Mouse (Mus musculus) R1 (cell line): ENCODE data around the gene Olfr806.

Source experiments
- DNase-seq: peaks from one replicate; pipeline ENCODE4 v3.0.0-alpha.2; 2018; ENCODE audit warnings: low read depth, low spot score

The Olfr806 gene

GRCm38 (mm10) chr10:129741821-129742220, at the start of gene Olfr806:
Gene Olfr806, minus strand, starts transcription at chr10:129741921.
- DNase-seq = no peak

GRCm38 (mm10) chr10:129778123-129778522, 36.4 kb upstream of the Olfr806 start:
- DNase-seq = no peak

DNA sequence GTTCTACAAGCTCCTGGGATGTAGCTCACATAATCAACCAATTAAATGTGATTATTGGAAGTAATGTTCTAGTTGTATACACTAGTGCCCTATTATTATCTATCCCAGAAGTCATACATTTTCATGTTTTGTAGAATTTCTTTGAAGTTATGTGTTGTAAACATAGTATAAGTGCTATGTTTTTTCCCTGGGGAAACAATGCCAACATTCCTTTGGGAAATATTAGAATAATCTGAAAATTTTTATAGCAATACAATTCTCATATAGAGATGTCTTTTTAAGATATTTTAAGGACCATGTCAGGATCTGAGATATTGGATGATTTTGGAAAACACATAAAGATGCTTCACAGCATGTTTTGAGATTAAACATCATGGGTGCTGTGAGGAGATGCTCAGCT, 32.6 kb upstream of the Olfr806 start, which contains the start of gene Olfr809:
Olfr809 (plus strand) TSS at position 301 of the 400 bp plus-strand sequence.
- DNase-seq = no peak

GRCm38 (mm10) chr10:129765182-129765581, 23.5 kb upstream of the Olfr806 start, which contains the start of gene Olfr808:
Gene Olfr808, plus strand, starts transcription at chr10:129765482.
- DNase-seq = no peak

- no peak for DNase-seq
Measured at GRCm38 (mm10) chr10:129757693-129758092, 16.0 kb upstream of the Olfr806 start, which contains the start of gene Olfr807. Gene Olfr807, minus strand, starts transcription at chr10:129757793.

DNA sequence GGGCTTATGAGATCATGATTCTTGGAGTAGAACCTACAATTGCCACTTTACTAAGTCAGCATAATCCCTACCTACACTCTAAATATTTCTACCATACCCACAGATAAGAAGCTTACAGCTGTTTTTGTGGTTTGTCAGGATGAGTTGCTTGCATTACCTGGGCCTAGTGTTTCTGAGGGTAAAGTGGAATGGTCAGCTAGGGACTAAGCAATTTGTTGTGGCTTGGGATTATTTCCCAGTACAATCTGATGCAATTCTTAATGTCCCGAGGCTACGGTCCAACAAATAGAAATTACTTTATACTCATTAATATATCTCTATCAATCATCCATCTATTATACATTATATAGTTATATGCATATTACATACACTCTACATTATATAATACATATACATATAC, 12.4 kb downstream of the Olfr806 start, which contains the start of gene Olfr805:
Olfr805 (minus strand) TSS at position 101 of the 400 bp plus-strand sequence.
- DNase-seq = no peak

- DNase-seq = no peak
Measured at GRCm38 (mm10) chr10:129702910-129703309, 38.8 kb downstream of the Olfr806 start, which contains the start of gene Olfr804. Gene Olfr804, plus strand, starts transcription at chr10:129703210.

DNA sequence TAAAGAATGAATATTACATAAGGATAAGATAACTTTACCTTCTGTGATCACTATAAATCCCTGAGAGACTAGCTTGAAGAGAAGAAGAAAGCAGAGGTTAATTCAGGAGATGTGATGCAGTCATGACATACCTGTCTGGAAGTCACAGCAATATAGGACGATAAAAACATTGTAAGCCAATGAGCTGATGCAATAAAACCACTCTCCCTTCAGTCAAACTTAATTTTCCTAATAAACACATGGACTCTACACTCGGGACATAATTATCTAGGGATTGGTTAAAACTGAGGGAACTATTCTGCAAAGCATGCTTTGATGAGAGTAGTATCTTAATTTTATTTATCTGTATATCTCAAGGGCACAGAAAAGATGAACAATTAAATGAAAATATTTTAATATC, 47.5 kb downstream of the Olfr806 start, which contains the start of gene Olfr803:
Olfr803 (minus strand) TSS at position 101 of the 400 bp plus-strand sequence.
- DNase-seq = no peak

DNA sequence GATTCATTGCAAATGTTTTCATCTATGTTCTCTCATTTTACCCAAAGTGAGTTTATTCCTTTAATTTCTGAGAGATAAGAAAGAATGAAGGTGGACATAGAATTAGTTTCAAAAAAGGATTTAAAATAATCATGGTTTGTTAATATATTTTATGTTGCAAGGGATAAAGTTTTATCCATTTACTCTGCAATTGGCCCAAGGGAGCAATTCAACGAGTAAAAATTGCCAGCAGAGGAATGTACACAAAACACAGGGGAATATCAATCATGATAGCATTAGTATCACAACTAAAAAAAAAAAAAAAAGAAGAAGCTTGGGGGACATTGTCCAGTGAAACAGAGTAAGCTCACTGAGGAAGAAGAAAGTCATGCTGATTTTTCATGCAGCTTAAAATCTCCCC, 53.7 kb downstream of the Olfr806 start, which contains the start of gene Olfr802:
Olfr802 (minus strand) TSS at position 101 of the 400 bp plus-strand sequence.
- no peak for DNase-seq
